Mouse (Mus musculus) midbrain, embryonic 11.5 days (tissue): ENCODE results near the gene Bspry. TPM values are rescaled to one million over a fixed set of nuclear protein-coding genes. Genes with fewer than 3 reads are reported as not detected.

Experiments used
- ATAC-seq: fragments of 200-750 bp; cut with Nextera tagmentation; 2 replicates; pipeline ENCODE4 v1.8.0; 2017; ENCODE audit warnings: moderate TSS enrichment, moderate library complexity; ENCODE audit not compliant: low FRiP score
- DNase-seq: peaks from one replicate; pipeline ENCODE4 v3.0.0; 2015; ENCODE audit warnings: low spot score; ENCODE audit errors: missing footprints
- H3K27ac ChIP-seq: fragments of 300-500 bp; sonication (generic); 2 replicates; pipeline ENCODE4 v1.5.1; 2014; ENCODE audit warnings: low read depth, low read length
- H3K27me3 ChIP-seq: fragments of 300-500 bp; sonication (generic); 2 replicates; pipeline ENCODE4 v1.6.1; 2014; ENCODE audit warnings: mild to moderate bottlenecking, low read length, moderate library complexity, mixed read lengths; ENCODE audit not compliant: control insufficient read depth, insufficient read depth
- H3K36me3 ChIP-seq: fragments of 300-500 bp; sonication (generic); 2 replicates; pipeline ENCODE4 v1.6.1; 2014; ENCODE audit warnings: mild to moderate bottlenecking, low read length, moderate library complexity, mixed read lengths; ENCODE audit not compliant: control insufficient read depth, insufficient read depth
- H3K4me1 ChIP-seq: fragments of 300-500 bp; sonication (generic); 2 replicates; pipeline ENCODE4 v1.6.1; 2014; ENCODE audit warnings: low read length; ENCODE audit not compliant: control insufficient read depth, insufficient read depth
- H3K4me2 ChIP-seq: fragments of 300-500 bp; sonication (generic); 2 replicates; pipeline ENCODE4 v1.6.1; 2014; ENCODE audit warnings: mild to moderate bottlenecking, moderate library complexity
- H3K4me3 ChIP-seq: fragments of 300-500 bp; sonication (generic); 2 replicates; pipeline ENCODE4 v1.5.1; 2014; ENCODE audit warnings: low read depth, low read length
- H3K9ac ChIP-seq: fragments of 300-500 bp; sonication (generic); 2 replicates; pipeline ENCODE4 v1.6.1; 2014; ENCODE audit warnings: low read length
- H3K9me3 ChIP-seq: fragments of 300-500 bp; sonication (generic); 2 replicates; pipeline ENCODE4 v1.6.1; 2016; ENCODE audit warnings: low read length; ENCODE audit not compliant: control insufficient read depth
- WGBS: fragments of 180-500 bp; shearing (Covaris S2); extraction: QIAGEN DNeasy Blood & Tissue Kit; methylation state at CpG from one replicate; pipeline ENCODE4 v1.1.7; 2014; 5-methylcytosine and 5-hydroxymethylcytosine counted together
- polyA plus RNA-seq: library from polyadenylated mRNA; unstranded; fragments of >200 nt; fragmentation: Nextera tagmentation; extraction: Ambion mirVana; gene quantifications from 2 replicates; pipeline ENCODE4 v1.2.1, GENCODE M21; 2014

Bspry gene
- polyA plus RNA-seq, 1 experiment from 2014 or later, result 0.46 TPM

- no peak within 1 kb of the TSS for H3K27ac ChIP-seq
- no peaks in the 10 kb centered on the region for H3K9me3 ChIP-seq
- no peaks in the 10 kb centered on the region for H3K27me3 ChIP-seq
- ATAC-seq (no peak), DNase-seq (no peak)
- 84% methylated on average over 3 of the region's 3 CpGs for WGBS
- H3K4me2 ChIP-seq, result peak within 1 kb of the TSS; percentile 70
- H3K36me3 ChIP-seq, result peaks cover 5% of the 10 kb centered on the region
- peaks cover 4% of the 10 kb centered on the region; the same call in 1 of the 2 replicates for H3K4me1 ChIP-seq
- peak within 1 kb of the TSS; percentile 74 for H3K4me3 ChIP-seq
- H3K9ac ChIP-seq, result peak within 1 kb of the TSS; percentile 77
These were observed 23.6 kb downstream of the Bspry start, which contains the start of gene Hdhd3 for GRCm38 (mm10) chr4:62503374-62503970. Gene Hdhd3, minus strand, starts transcription at chr4:62503467.

GRCm38 (mm10) chr4:62505991-62506390, 26.1 kb downstream of the Bspry start:
- DNase-seq, result no peak
- Histone ChIP-seq H3K36me3 (peaks cover 17% of the 10 kb centered on the region), H3K27ac (no peak overlapping the region), H3K4me2 (no peak overlapping the region), H3K4me3 (no peak overlapping the region), H3K9ac (no peak overlapping the region), H3K27me3 (no peaks in the 10 kb centered on the region), H3K4me1 (peaks cover 4% of the 10 kb centered on the region; the same call in 1 of the 2 replicates), H3K9me3 (no peaks in the 10 kb centered on the region)
- ATAC-seq, result no peak
- 89% methylated on average over 3 of the region's 3 CpGs for WGBS

- Histone ChIP-seq H3K9ac (no peak overlapping the region), H3K9me3 (no peaks in the 10 kb centered on the region), H3K27ac (no peak overlapping the region), H3K27me3 (no peaks in the 10 kb centered on the region), H3K4me2 (no peak overlapping the region), H3K36me3 (peaks cover 21% of the 10 kb centered on the region), H3K4me3 (no peak overlapping the region), H3K4me1 (no peaks in the 10 kb centered on the region)
- no peak for ATAC-seq
- 70% methylated on average over 2 of the region's 2 CpGs for WGBS
- no peak for DNase-seq
These were observed 26.9 kb downstream of the Bspry start for GRCm38 (mm10) chr4:62506798-62507197.

GRCm38 (mm10) chr4:62508839-62509238, 29.0 kb downstream of the Bspry start:
- 93% methylated on average over 5 of the region's 5 CpGs for WGBS

GRCm38 (mm10) chr4:62509946-62510345, 30.1 kb downstream of the Bspry start:
- DNase-seq (no peak), ATAC-seq (no peak)
- Histone ChIP-seq H3K4me2 (no peak overlapping the region), H3K4me3 (no peak overlapping the region), H3K9ac (no peak overlapping the region), H3K36me3 (peaks cover 28% of the 10 kb centered on the region), H3K4me1 (no peaks in the 10 kb centered on the region), H3K27me3 (no peaks in the 10 kb centered on the region), H3K27ac (no peak overlapping the region), H3K9me3 (no peaks in the 10 kb centered on the region)
- 96% methylated on average over 11 of the region's 11 CpGs for WGBS

More at GRCm38 (mm10) chr4:62508839-62509238, 29.0 kb downstream of the Bspry start:
- H3K27me3 ChIP-seq, result no peaks in the 10 kb centered on the region
- ATAC-seq (no peak), DNase-seq (no peak)
- no peaks in the 10 kb centered on the region for H3K9me3 ChIP-seq
- H3K36me3 ChIP-seq, result peaks cover 28% of the 10 kb centered on the region
- H3K27ac ChIP-seq, result no peak overlapping the region
- no peak overlapping the region for H3K4me2 ChIP-seq
- no peak overlapping the region for H3K9ac ChIP-seq
- no peaks in the 10 kb centered on the region for H3K4me1 ChIP-seq
- H3K4me3 ChIP-seq, result no peak overlapping the region

- Histone ChIP-seq H3K27ac (no peak overlapping the region), H3K36me3 (peaks cover 22% of the 10 kb centered on the region)
- 48% methylated on average over 11 of the region's 11 CpGs for whole genome bisulfite sequencing
These were observed 34.2 kb downstream of the Bspry start for GRCm38 (mm10) chr4:62513998-62514506.

GRCm38 (mm10) chr4:62514995-62515394, 35.1 kb downstream of the Bspry start:
- H3K27me3 ChIP-seq, result no peaks in the 10 kb centered on the region
- 94% methylated on average over 7 of the region's 7 CpGs for WGBS
- H3K4me1 ChIP-seq, result peaks cover 10% of the 10 kb centered on the region
- H3K9me3 ChIP-seq, result no peaks in the 10 kb centered on the region
- H3K4me2 ChIP-seq, result no peak overlapping the region
- H3K9ac ChIP-seq, result no peak overlapping the region
- H3K27ac ChIP-seq, result no peak overlapping the region
- DNase-seq (no peak), ATAC-seq (no peak)
- H3K36me3 ChIP-seq, result peaks cover 14% of the 10 kb centered on the region
- no peak overlapping the region for H3K4me3 ChIP-seq

More at GRCm38 (mm10) chr4:62513998-62514506, 34.2 kb downstream of the Bspry start:
- ATAC-seq (no peak), DNase-seq (no peak)
- Histone ChIP-seq H3K4me2 (no peak overlapping the region), H3K9ac (no peak overlapping the region), H3K4me3 (no peak overlapping the region), H3K4me1 (peaks cover 7% of the 10 kb centered on the region), H3K27me3 (no peaks in the 10 kb centered on the region), H3K9me3 (no peaks in the 10 kb centered on the region)

- H3K4me3 ChIP-seq, result no peak overlapping the region
- H3K27me3 ChIP-seq, result no peaks in the 10 kb centered on the region
- 90% methylated on average over 3 of the region's 3 CpGs for WGBS
- H3K36me3 ChIP-seq, result peaks cover 11% of the 10 kb centered on the region; the same call in 1 of the 2 replicates
- H3K27ac ChIP-seq, result no peak overlapping the region
- H3K9ac ChIP-seq, result no peak overlapping the region
- H3K4me2 ChIP-seq, result no peak overlapping the region
- H3K9me3 ChIP-seq, result no peaks in the 10 kb centered on the region
- DNase-seq (no peak), ATAC-seq (no peak)
- peaks cover 12% of the 10 kb centered on the region for H3K4me1 ChIP-seq
These were observed 35.6 kb downstream of the Bspry start for GRCm38 (mm10) chr4:62515490-62515889.

- Histone ChIP-seq H3K9me3 (no peaks in the 10 kb centered on the region), H3K4me3 (no peak overlapping the region; the same call in 1 of the 2 replicates), H3K27ac (no peak overlapping the region), H3K4me2 (no peak overlapping the region), H3K9ac (peak overlapping the region; percentile 30; the same call in 1 of the 2 replicates), H3K27me3 (no peaks in the 10 kb centered on the region), H3K36me3 (peaks cover 11% of the 10 kb centered on the region; the same call in 1 of the 2 replicates), H3K4me1 (peaks cover 14% of the 10 kb centered on the region)
- no peak for ATAC-seq
- DNase-seq, result no peak
- 38% methylated on average over 2 of the region's 2 CpGs for WGBS
These were observed 36.2 kb downstream of the Bspry start for GRCm38 (mm10) chr4:62516079-62516478.
